Mouse (Mus musculus): ENCODE results near the gene Prkg1. TPM values are rescaled to one million over a fixed set of nuclear protein-coding genes. Genes with fewer than 3 reads are reported as not detected.
A peak's percentile ranks its signal among the peaks of the same experiment; 100 is the strongest.
"Not testable (repeated sequence)": the region's sequence is repeated elsewhere in the genome, so short reads cannot be mapped to it uniquely, and the experiment has no call there.

The Prkg1 gene
- total and polyA plus RNA-seq, 2 experiments: 0.27 to 3.4 TPM

- no peaks in the 10 kb centered on the region for H3K36me3 ChIP-seq (ENCODE audit: control insufficient read depth, insufficient read depth, low read length)
- H3K9ac ChIP-seq (ENCODE audit: low read depth, low read length): no peak overlapping the region
- WGBS: 89% methylated on average over 1 of the region's 1 CpGs
- no peak for DNase-seq (ENCODE audit: extremely low read depth, low read depth, low spot score)
- H3K27me3 ChIP-seq (ENCODE audit: control insufficient read depth, insufficient read depth, low read length): no peaks in the 10 kb centered on the region
- H3K27ac ChIP-seq (replicated peaks; ENCODE audit: insufficient read depth, low read depth, low read length): no peak overlapping the region
- no peak overlapping the region for H3K4me3 ChIP-seq (ENCODE audit: insufficient read depth, low read depth, low read length)
- H3K79me2 ChIP-seq (ENCODE audit: control insufficient read depth, insufficient read depth, low read length): no peaks in the 10 kb centered on the region
- TF ChIP-seq POLR2A (IDR thresholded peaks at IDR 0.05; ENCODE audit: extremely low read depth, insufficient read depth, low read length): no peak
- TF ChIP-seq CTCF (IDR thresholded peaks at IDR 0.05; ENCODE audit: low read depth, low read length): no peak
- H3K4me1 ChIP-seq (ENCODE audit: control insufficient read depth, insufficient read depth, low read length): no peaks in the 10 kb centered on the region
Measured at GRCm38 (mm10) chr19:31223457-31223856, 541.4 kb downstream of the Prkg1 start.

GRCm38 (mm10) chr19:31219261-31219660 is 545.6 kb downstream of the Prkg1 start:
- not testable (repeated sequence) for H3K9ac ChIP-seq (ENCODE audit: low read depth, low read length); DNase-seq (ENCODE audit: extremely low read depth, low read depth, low spot score); H3K36me3 ChIP-seq (ENCODE audit: control insufficient read depth, insufficient read depth, low read length); H3K27ac ChIP-seq (replicated peaks; ENCODE audit: insufficient read depth, low read depth, low read length); H3K4me1 ChIP-seq (ENCODE audit: control insufficient read depth, insufficient read depth, low read length); H3K27me3 ChIP-seq (ENCODE audit: control insufficient read depth, insufficient read depth, low read length); H3K79me2 ChIP-seq (ENCODE audit: control insufficient read depth, insufficient read depth, low read length); H3K4me3 ChIP-seq (ENCODE audit: insufficient read depth, low read depth, low read length)
- 63% methylated on average over 4 of the region's 4 CpGs for WGBS

GRCm38 (mm10) chr19:31210850-31211249 is 554.0 kb downstream of the Prkg1 start:
- 56% methylated on average over 3 of the region's 3 CpGs for WGBS
- H3K27ac ChIP-seq (replicated peaks; ENCODE audit: insufficient read depth, low read depth, low read length): no peak overlapping the region
- no peaks in the 10 kb centered on the region for H3K79me2 ChIP-seq (ENCODE audit: control insufficient read depth, insufficient read depth, low read length)
- DNase-seq (ENCODE audit: extremely low read depth, low read depth, low spot score): no peak
- no peaks in the 10 kb centered on the region for H3K36me3 ChIP-seq (ENCODE audit: control insufficient read depth, insufficient read depth, low read length)
- no peaks in the 10 kb centered on the region for H3K4me1 ChIP-seq (ENCODE audit: control insufficient read depth, insufficient read depth, low read length)
- no peak overlapping the region for H3K4me3 ChIP-seq (ENCODE audit: insufficient read depth, low read depth, low read length)
- TF ChIP-seq POLR2A (IDR thresholded peaks at IDR 0.05; ENCODE audit: extremely low read depth, insufficient read depth, low read length) (no peak), CTCF (IDR thresholded peaks at IDR 0.05; ENCODE audit: low read depth, low read length) (no peak)
- H3K27me3 ChIP-seq (ENCODE audit: control insufficient read depth, insufficient read depth, low read length): no peaks in the 10 kb centered on the region
- H3K9ac ChIP-seq (ENCODE audit: low read depth, low read length): no peak overlapping the region

- TF ChIP-seq POLR2A (IDR thresholded peaks at IDR 0.05; ENCODE audit: extremely low read depth, insufficient read depth, low read length): no peak
- no peak for TF ChIP-seq CTCF (IDR thresholded peaks at IDR 0.05; ENCODE audit: low read depth, low read length)
- Histone ChIP-seq H3K9ac (ENCODE audit: low read depth, low read length) (no peak overlapping the region), H3K27me3 (ENCODE audit: control insufficient read depth, insufficient read depth, low read length) (no peaks in the 10 kb centered on the region), H3K4me1 (ENCODE audit: control insufficient read depth, insufficient read depth, low read length) (no peaks in the 10 kb centered on the region), H3K79me2 (ENCODE audit: control insufficient read depth, insufficient read depth, low read length) (no peaks in the 10 kb centered on the region), H3K27ac (replicated peaks; ENCODE audit: insufficient read depth, low read depth, low read length) (no peak overlapping the region), H3K36me3 (ENCODE audit: control insufficient read depth, insufficient read depth, low read length) (no peaks in the 10 kb centered on the region), H3K4me3 (ENCODE audit: insufficient read depth, low read depth, low read length) (no peak overlapping the region)
- peak; percentile 2 for DNase-seq (ENCODE audit: extremely low read depth, low read depth, low spot score)
- WGBS: 29% methylated on average over 2 of the region's 2 CpGs
Measured at GRCm38 (mm10) chr19:31210449-31210848, 554.4 kb downstream of the Prkg1 start.

- no peak overlapping the region for H3K27ac ChIP-seq (replicated peaks; ENCODE audit: insufficient read depth, low read depth, low read length)
- WGBS: 60% methylated on average over 5 of the region's 5 CpGs
- H3K36me3 ChIP-seq (ENCODE audit: control insufficient read depth, insufficient read depth, low read length): no peaks in the 10 kb centered on the region
- no peak overlapping the region for H3K4me3 ChIP-seq (ENCODE audit: insufficient read depth, low read depth, low read length)
- H3K9ac ChIP-seq (ENCODE audit: low read depth, low read length): no peak overlapping the region
- DNase-seq (ENCODE audit: extremely low read depth, low read depth, low spot score): no peak
- H3K27me3 ChIP-seq (ENCODE audit: control insufficient read depth, insufficient read depth, low read length): no peaks in the 10 kb centered on the region
- no peaks in the 10 kb centered on the region for H3K79me2 ChIP-seq (ENCODE audit: control insufficient read depth, insufficient read depth, low read length)
- no peaks in the 10 kb centered on the region for H3K4me1 ChIP-seq (ENCODE audit: control insufficient read depth, insufficient read depth, low read length)
- TF ChIP-seq POLR2A (IDR thresholded peaks at IDR 0.05; ENCODE audit: extremely low read depth, insufficient read depth, low read length): no peak
- TF ChIP-seq CTCF (IDR thresholded peaks at IDR 0.05; ENCODE audit: low read depth, low read length): no peak
Measured at GRCm38 (mm10) chr19:31199583-31199982, 565.2 kb downstream of the Prkg1 start.

GRCm38 (mm10) chr19:31198461-31198860 is 566.4 kb downstream of the Prkg1 start:
- H3K27me3 ChIP-seq (ENCODE audit: control insufficient read depth, insufficient read depth, low read length): no peaks in the 10 kb centered on the region
- DNase-seq (ENCODE audit: extremely low read depth, low read depth, low spot score): no peak
- TF ChIP-seq CTCF (IDR thresholded peaks at IDR 0.05; ENCODE audit: low read depth, low read length) (no peak), POLR2A (IDR thresholded peaks at IDR 0.05; ENCODE audit: extremely low read depth, insufficient read depth, low read length) (no peak)
- H3K9ac ChIP-seq (ENCODE audit: low read depth, low read length): no peak overlapping the region
- no peaks in the 10 kb centered on the region for H3K36me3 ChIP-seq (ENCODE audit: control insufficient read depth, insufficient read depth, low read length)
- WGBS: 67% methylated on average over 4 of the region's 4 CpGs
- H3K79me2 ChIP-seq (ENCODE audit: control insufficient read depth, insufficient read depth, low read length): no peaks in the 10 kb centered on the region
- no peak overlapping the region for H3K27ac ChIP-seq (replicated peaks; ENCODE audit: insufficient read depth, low read depth, low read length)
- H3K4me1 ChIP-seq (ENCODE audit: control insufficient read depth, insufficient read depth, low read length): no peaks in the 10 kb centered on the region
- H3K4me3 ChIP-seq (ENCODE audit: insufficient read depth, low read depth, low read length): no peak overlapping the region
